Mouse (Mus musculus): ENCODE measurements around the gene Tspan9. TPM values are rescaled to one million over a fixed set of nuclear protein-coding genes. Genes with fewer than 3 reads are reported as not detected.

Gene Tspan9
- polyA plus RNA-seq (2015; fragmentation: Nextera tagmentation; extraction: Ambion mirVana) = 127 and 140 TPM in 2 replicates

- H3K27ac ChIP-seq (replicated peaks) = peak within 1 kb of the TSS; percentile 87
- H3K9ac ChIP-seq = peak within 1 kb of the TSS; percentile 97
- under 1% methylated on average over 56 of the region's 56 CpGs for WGBS
- H3K4me3 ChIP-seq = peak within 1 kb of the TSS; percentile 65
- peaks cover 30% of the 10 kb centered on the region for H3K4me1 ChIP-seq
- no peaks in the 10 kb centered on the region for H3K9me3 ChIP-seq
- peak within 1 kb of the TSS; percentile 82 for H3K4me2 ChIP-seq
- no peaks in the 10 kb centered on the region for H3K27me3 ChIP-seq (replicated peaks)
- peak; percentile 86 for ATAC-seq (ENCODE audit: extremely low read depth, insufficient number of reproducible peaks, low FRiP score, low TSS enrichment)
- H3K36me3 ChIP-seq = peaks cover 8% of the 10 kb centered on the region; the same call in 1 of the 2 replicates
Observed at GRCm38 (mm10) chr6:128143390-128144020, at the start of gene Tspan9. Gene Tspan9 (minus strand): TSS chr6:128143594.

- Histone ChIP-seq H3K36me3 (no peaks in the 10 kb centered on the region), H3K27ac (replicated peaks) (no peak overlapping the region), H3K9ac (no peak overlapping the region), H3K4me2 (no peak overlapping the region), H3K27me3 (replicated peaks) (no peaks in the 10 kb centered on the region), H3K9me3 (no peaks in the 10 kb centered on the region), H3K4me1 (peaks cover 9% of the 10 kb centered on the region), H3K4me3 (no peak overlapping the region)
- no peak for ATAC-seq (ENCODE audit: extremely low read depth, insufficient number of reproducible peaks, low FRiP score, low TSS enrichment)
- 35% methylated on average over 2 of the region's 2 CpGs for WGBS
Observed at GRCm38 (mm10) chr6:128183521-128183920, 40.1 kb upstream of the Tspan9 start.

GRCm38 (mm10) chr6:128181176-128181575 is 37.8 kb upstream of the Tspan9 start:
- ATAC-seq (ENCODE audit: extremely low read depth, insufficient number of reproducible peaks, low FRiP score, low TSS enrichment) = no peak
- H3K4me1 ChIP-seq = peaks cover 9% of the 10 kb centered on the region
- H3K9ac ChIP-seq = peak overlapping the region; percentile 59; the same call in 1 of the 2 replicates
- no peaks in the 10 kb centered on the region for H3K36me3 ChIP-seq
- 57% methylated on average over 5 of the region's 5 CpGs for WGBS
- no peaks in the 10 kb centered on the region for H3K9me3 ChIP-seq
- no peak overlapping the region for H3K4me3 ChIP-seq
- H3K27ac ChIP-seq (replicated peaks) = 0 out of 2 replicates have a peak overlapping the region, but pooled peaks have one; percentile 5
- H3K4me2 ChIP-seq = no peak overlapping the region
- no peaks in the 10 kb centered on the region for H3K27me3 ChIP-seq (replicated peaks)

- WGBS = 94% methylated on average over 1 of the region's 1 CpGs
- Histone ChIP-seq H3K9me3 (no peaks in the 10 kb centered on the region), H3K9ac (no peak overlapping the region), H3K36me3 (no peaks in the 10 kb centered on the region), H3K27me3 (replicated peaks) (no peaks in the 10 kb centered on the region), H3K4me1 (peaks cover 9% of the 10 kb centered on the region), H3K27ac (replicated peaks) (no peak overlapping the region), H3K4me3 (no peak overlapping the region), H3K4me2 (no peak overlapping the region)
- ATAC-seq (ENCODE audit: extremely low read depth, insufficient number of reproducible peaks, low FRiP score, low TSS enrichment) = no peak
Observed at GRCm38 (mm10) chr6:128179651-128180050, 36.3 kb upstream of the Tspan9 start.

GRCm38 (mm10) chr6:128179247-128179646 is 35.9 kb upstream of the Tspan9 start:
- H3K27ac ChIP-seq (replicated peaks) = no peak overlapping the region
- no peak overlapping the region for H3K4me3 ChIP-seq
- no peaks in the 10 kb centered on the region for H3K9me3 ChIP-seq
- H3K36me3 ChIP-seq = no peaks in the 10 kb centered on the region
- ATAC-seq (ENCODE audit: extremely low read depth, insufficient number of reproducible peaks, low FRiP score, low TSS enrichment) = no peak
- H3K9ac ChIP-seq = no peak overlapping the region
- 67% methylated on average over 5 of the region's 5 CpGs for WGBS
- H3K27me3 ChIP-seq (replicated peaks) = no peaks in the 10 kb centered on the region
- H3K4me2 ChIP-seq = no peak overlapping the region
- peaks cover 9% of the 10 kb centered on the region for H3K4me1 ChIP-seq

- H3K4me3 ChIP-seq = no peak overlapping the region
- 84% methylated on average over 2 of the region's 2 CpGs for WGBS
- H3K27me3 ChIP-seq (replicated peaks) = no peaks in the 10 kb centered on the region
- ATAC-seq (ENCODE audit: extremely low read depth, insufficient number of reproducible peaks, low FRiP score, low TSS enrichment) = no peak
- H3K4me2 ChIP-seq = no peak overlapping the region
- no peaks in the 10 kb centered on the region for H3K9me3 ChIP-seq
- peaks cover 9% of the 10 kb centered on the region for H3K4me1 ChIP-seq
- no peak overlapping the region for H3K9ac ChIP-seq
- no peak overlapping the region for H3K27ac ChIP-seq (replicated peaks)
- H3K36me3 ChIP-seq = no peaks in the 10 kb centered on the region
Observed at GRCm38 (mm10) chr6:128178681-128179080, 35.3 kb upstream of the Tspan9 start.

GRCm38 (mm10) chr6:128168785-128169679 is 25.6 kb upstream of the Tspan9 start:
- no peak for ATAC-seq (ENCODE audit: extremely low read depth, insufficient number of reproducible peaks, low FRiP score, low TSS enrichment)
- H3K36me3 ChIP-seq = no peaks in the 10 kb centered on the region
- H3K9ac ChIP-seq = no peak overlapping the region
- peaks cover 13% of the 10 kb centered on the region; the same call in 1 of the 2 replicates for H3K4me1 ChIP-seq
- no peak overlapping the region for H3K4me2 ChIP-seq
- no peak overlapping the region for H3K27ac ChIP-seq (replicated peaks)
- H3K27me3 ChIP-seq (replicated peaks) = no peaks in the 10 kb centered on the region
- H3K9me3 ChIP-seq = no peaks in the 10 kb centered on the region
- 46% methylated on average over 6 of the region's 6 CpGs for WGBS
- H3K4me3 ChIP-seq = no peak overlapping the region

- no peak for ATAC-seq (ENCODE audit: extremely low read depth, insufficient number of reproducible peaks, low FRiP score, low TSS enrichment)
- Histone ChIP-seq H3K4me1 (peaks cover 13% of the 10 kb centered on the region; the same call in 1 of the 2 replicates), H3K27ac (replicated peaks) (no peak overlapping the region), H3K4me3 (no peak overlapping the region), H3K9me3 (no peaks in the 10 kb centered on the region), H3K27me3 (replicated peaks) (no peaks in the 10 kb centered on the region), H3K4me2 (no peak overlapping the region), H3K9ac (no peak overlapping the region), H3K36me3 (no peaks in the 10 kb centered on the region)
- WGBS = 60% methylated on average over 2 of the region's 2 CpGs
Observed at GRCm38 (mm10) chr6:128165564-128165963, 22.2 kb upstream of the Tspan9 start.

GRCm38 (mm10) chr6:128164632-128165031 is 21.2 kb upstream of the Tspan9 start:
- Histone ChIP-seq H3K4me2 (no peak overlapping the region), H3K27me3 (replicated peaks) (no peaks in the 10 kb centered on the region), H3K4me1 (peaks cover 13% of the 10 kb centered on the region; the same call in 1 of the 2 replicates), H3K9ac (no peak overlapping the region), H3K9me3 (no peaks in the 10 kb centered on the region), H3K27ac (replicated peaks) (no peak overlapping the region), H3K4me3 (no peak overlapping the region), H3K36me3 (no peaks in the 10 kb centered on the region)
- ATAC-seq (ENCODE audit: extremely low read depth, insufficient number of reproducible peaks, low FRiP score, low TSS enrichment) = no peak
- WGBS = 77% methylated on average over 7 of the region's 8 CpGs

- ATAC-seq (ENCODE audit: extremely low read depth, insufficient number of reproducible peaks, low FRiP score, low TSS enrichment) = no peak
- no peaks in the 10 kb centered on the region for H3K27me3 ChIP-seq (replicated peaks)
- no peaks in the 10 kb centered on the region for H3K9me3 ChIP-seq
- no peak overlapping the region for H3K27ac ChIP-seq (replicated peaks)
- no peak overlapping the region for H3K9ac ChIP-seq
- H3K36me3 ChIP-seq = no peaks in the 10 kb centered on the region
- no peaks in the 10 kb centered on the region for H3K4me1 ChIP-seq
- WGBS = 72% methylated on average over 6 of the region's 6 CpGs
- no peak overlapping the region for H3K4me2 ChIP-seq
- no peak overlapping the region for H3K4me3 ChIP-seq
Observed at GRCm38 (mm10) chr6:128159092-128159491, 15.7 kb upstream of the Tspan9 start.

- no peak overlapping the region for H3K4me3 ChIP-seq
- no peaks in the 10 kb centered on the region for H3K4me1 ChIP-seq
- no peaks in the 10 kb centered on the region for H3K9me3 ChIP-seq
- no peak overlapping the region for H3K4me2 ChIP-seq
- H3K27ac ChIP-seq (replicated peaks) = no peak overlapping the region
- H3K36me3 ChIP-seq = no peaks in the 10 kb centered on the region
- H3K9ac ChIP-seq = no peak overlapping the region
- no peak for ATAC-seq (ENCODE audit: extremely low read depth, insufficient number of reproducible peaks, low FRiP score, low TSS enrichment)
- 64% methylated on average over 12 of the region's 12 CpGs for WGBS
- no peaks in the 10 kb centered on the region for H3K27me3 ChIP-seq (replicated peaks)
Observed at GRCm38 (mm10) chr6:128158031-128158430, 14.6 kb upstream of the Tspan9 start.

Data from heart, embryonic 13.5 days (tissue).